Mouse (Mus musculus) lung, embryonic 14.5 days (tissue): ENCODE results near the gene Gpat2. TPM values are rescaled to one million over a fixed set of nuclear protein-coding genes. Genes with fewer than 3 reads are reported as not detected.

ENCODE experiments used
- ATAC-seq: fragments of 200-750 bp; cut with Nextera tagmentation; 2 replicates; pipeline ENCODE4 v1.8.0; 2017; ENCODE audit warnings: mild to moderate bottlenecking, moderate TSS enrichment, moderate library complexity; ENCODE audit not compliant: insufficient read depth
- DNase-seq: peaks from one replicate; pipeline ENCODE4 v3.0.0-alpha.2; 2015
- H3K27ac ChIP-seq: fragments of 300-500 bp; sonication (generic); 2 replicates; pipeline ENCODE4 v1.5.1; 2014; ENCODE audit warnings: low read depth, mild to moderate bottlenecking, moderate library complexity
- H3K27me3 ChIP-seq: fragments of 300-500 bp; sonication (generic); 2 replicates; pipeline ENCODE4 v1.6.1; 2014; ENCODE audit warnings: low read length, control low read depth; ENCODE audit not compliant: insufficient read depth
- H3K36me3 ChIP-seq: fragments of 300-500 bp; sonication (generic); 2 replicates; pipeline ENCODE4 v1.6.1; 2014; ENCODE audit warnings: control low read depth; ENCODE audit not compliant: insufficient read depth
- H3K4me1 ChIP-seq: fragments of 300-500 bp; sonication (generic); 2 replicates; pipeline ENCODE4 v1.6.1; 2014; ENCODE audit warnings: antibody characterized with exemption, control low read depth; ENCODE audit not compliant: insufficient read depth
- H3K4me2 ChIP-seq: fragments of 300-500 bp; sonication (generic); 2 replicates; pipeline ENCODE4 v1.6.1; 2014; ENCODE audit warnings: mild to moderate bottlenecking
- H3K4me3 ChIP-seq: fragments of 300-500 bp; sonication (generic); 2 replicates; pipeline ENCODE4 v1.5.1; 2014; ENCODE audit warnings: low read depth, low read length
- H3K9ac ChIP-seq: fragments of 300-500 bp; sonication (generic); 2 replicates; pipeline ENCODE4 v1.6.1; 2014
- H3K9me3 ChIP-seq: fragments of 300-500 bp; sonication (generic); 2 replicates; pipeline ENCODE4 v1.6.1; 2016; ENCODE audit warnings: low read depth, low read length, control low read depth
- CTCF ChIP-seq: IDR thresholded peaks from 2 replicates; pipeline ENCODE4 v1.5.1; 2016; ENCODE audit warnings: antibody characterized with exemption, low read depth
- WGBS: fragments of 180-500 bp; shearing (Covaris S2); extraction: QIAGEN DNeasy Blood & Tissue Kit; methylation state at CpG from one replicate; pipeline ENCODE4 v1.1.7; 2014; 5-methylcytosine and 5-hydroxymethylcytosine counted together
- polyA plus RNA-seq: library from polyadenylated mRNA; unstranded; fragments of >200 nt; fragmentation: Nextera tagmentation; extraction: Ambion mirVana; gene quantifications from 2 replicates; pipeline ENCODE4 v1.2.1, GENCODE M21; 2014

The Gpat2 gene
- polyA plus RNA-seq, 1 experiment from 2014 or later = 0.42 TPM

DNA sequence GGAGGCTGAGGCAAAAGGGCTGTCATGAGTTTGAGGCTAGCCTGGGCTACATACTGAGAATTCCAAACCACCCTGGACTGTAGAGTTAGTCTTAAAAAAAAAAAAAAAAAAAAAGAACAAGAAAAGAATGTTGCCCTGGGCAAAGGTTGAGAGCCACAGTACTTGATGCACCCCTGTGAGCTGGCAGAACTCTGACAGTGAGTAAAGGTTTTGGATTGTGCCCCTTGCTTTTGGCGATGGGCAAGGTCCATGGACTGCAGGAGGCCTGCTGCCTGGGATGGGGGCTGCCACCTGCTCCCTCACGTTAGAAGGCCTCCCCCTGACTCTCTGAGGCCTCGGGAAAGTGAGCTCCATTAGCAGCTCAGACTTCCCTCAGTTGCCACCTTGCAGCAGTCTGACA, 8.3 kb upstream of the Gpat2 start:
- H3K4me2 ChIP-seq = no peak overlapping the region
- ATAC-seq (no peak), DNase-seq (no peak)
- H3K36me3 ChIP-seq = no peaks in the 10 kb centered on the region
- H3K27ac ChIP-seq = no peak overlapping the region
- H3K9ac ChIP-seq = no peak overlapping the region
- no peak for TF ChIP-seq CTCF
- no peaks in the 10 kb centered on the region for H3K4me1 ChIP-seq
- H3K27me3 ChIP-seq = no peaks in the 10 kb centered on the region
- no peak overlapping the region for H3K4me3 ChIP-seq
- 44% methylated on average over 3 of the region's 3 CpGs for WGBS
- H3K9me3 ChIP-seq = no peaks in the 10 kb centered on the region

- Histone ChIP-seq H3K4me3 (no peak overlapping the region), H3K4me2 (no peak overlapping the region), H3K36me3 (no peaks in the 10 kb centered on the region), H3K27ac (no peak overlapping the region), H3K9ac (no peak overlapping the region), H3K4me1 (no peaks in the 10 kb centered on the region), H3K27me3 (no peaks in the 10 kb centered on the region), H3K9me3 (no peaks in the 10 kb centered on the region)
- 56% methylated on average over 10 of the region's 10 CpGs for WGBS
- ATAC-seq (no peak), DNase-seq (no peak)
- TF ChIP-seq CTCF = no peak
Measured at GRCm38 (mm10) chr2:127418266-127418970, 6.6 kb upstream of the Gpat2 start.

DNA sequence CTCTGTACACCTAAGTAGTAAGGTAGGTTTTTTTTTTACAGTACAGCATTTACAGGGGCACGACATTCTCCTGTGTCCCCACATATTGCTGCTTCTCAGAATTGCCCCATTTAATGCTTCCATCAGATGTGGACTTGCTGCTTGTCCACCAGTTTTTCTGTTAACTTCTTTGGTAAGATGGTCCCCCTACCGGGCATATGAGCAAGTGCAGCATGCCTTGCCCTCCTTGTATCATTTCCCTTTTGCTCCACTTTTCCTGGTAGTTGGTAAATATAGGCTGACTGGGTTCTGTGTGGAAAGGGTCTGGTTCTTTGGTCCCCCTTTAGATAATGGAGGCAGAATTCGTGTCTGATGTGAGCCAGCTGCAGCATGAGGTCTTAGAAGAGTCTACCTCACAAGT, 5.2 kb downstream of the Gpat2 start:
- H3K9ac ChIP-seq = no peak overlapping the region
- peak; percentile 85 for TF ChIP-seq CTCF
- WGBS = 12% methylated on average over 3 of the region's 3 CpGs
- no peaks in the 10 kb centered on the region for H3K27me3 ChIP-seq
- DNase-seq (peak; percentile 80), ATAC-seq (no peak)
- H3K4me2 ChIP-seq = no peak overlapping the region
- H3K4me1 ChIP-seq = no peaks in the 10 kb centered on the region
- H3K4me3 ChIP-seq = no peak overlapping the region
- H3K36me3 ChIP-seq = 0 out of 2 replicates have a peak, but pooled peaks cover 4% of the 10 kb centered on the region
- no peak overlapping the region for H3K27ac ChIP-seq
- no peaks in the 10 kb centered on the region for H3K9me3 ChIP-seq

- no peak overlapping the region for H3K27ac ChIP-seq
- no peak overlapping the region for H3K9ac ChIP-seq
- H3K4me2 ChIP-seq = no peak overlapping the region
- DNase-seq (no peak), ATAC-seq (no peak)
- no peak for TF ChIP-seq CTCF
- no peak overlapping the region for H3K4me3 ChIP-seq
- 71% methylated on average over 9 of the region's 9 CpGs for WGBS
- peaks cover 15% of the 10 kb centered on the region; the same call in 1 of the 2 replicates for H3K36me3 ChIP-seq
- H3K27me3 ChIP-seq = no peaks in the 10 kb centered on the region
- H3K9me3 ChIP-seq = no peaks in the 10 kb centered on the region
- H3K4me1 ChIP-seq = no peaks in the 10 kb centered on the region
Measured at GRCm38 (mm10) chr2:127433487-127434295, 8.7 kb downstream of the Gpat2 start.

DNA sequence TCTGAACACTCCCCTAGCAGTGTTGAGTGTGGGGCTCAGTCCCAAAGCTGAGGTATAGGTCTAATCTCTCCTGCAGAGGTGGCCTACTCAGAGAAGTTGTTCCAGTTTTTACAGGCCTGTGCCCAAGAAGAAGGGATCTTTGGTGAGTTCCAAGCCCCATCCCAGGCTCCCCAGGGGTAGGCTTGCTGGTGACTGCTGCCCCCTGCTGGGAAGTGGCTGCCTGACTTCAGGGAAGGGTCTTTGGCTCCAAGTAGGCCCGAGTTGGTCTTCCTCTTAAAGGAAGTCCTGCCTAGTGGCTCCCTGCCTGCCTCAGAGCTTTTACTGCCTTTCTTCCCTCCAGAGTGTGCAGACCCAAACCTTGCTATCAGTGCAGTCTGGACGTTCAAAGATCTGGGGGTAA, 10.1 kb downstream of the Gpat2 start:
- 34% methylated on average over 2 of the region's 2 CpGs for WGBS
- Histone ChIP-seq H3K27me3 (no peaks in the 10 kb centered on the region), H3K4me1 (no peaks in the 10 kb centered on the region), H3K9ac (no peak overlapping the region), H3K9me3 (no peaks in the 10 kb centered on the region), H3K4me3 (no peak overlapping the region), H3K36me3 (peaks cover 15% of the 10 kb centered on the region; the same call in 1 of the 2 replicates), H3K27ac (no peak overlapping the region), H3K4me2 (no peak overlapping the region)
- DNase-seq (peak; percentile 65), ATAC-seq (no peak)
- TF ChIP-seq CTCF = peak; percentile 71

- Histone ChIP-seq H3K36me3 (peaks cover 15% of the 10 kb centered on the region; the same call in 1 of the 2 replicates), H3K4me2 (no peak overlapping the region), H3K9me3 (no peaks in the 10 kb centered on the region), H3K9ac (no peak overlapping the region), H3K4me1 (no peaks in the 10 kb centered on the region), H3K27ac (no peak overlapping the region), H3K4me3 (no peak overlapping the region), H3K27me3 (no peaks in the 10 kb centered on the region)
- 89% methylated on average over 2 of the region's 2 CpGs for WGBS
- DNase-seq (no peak), ATAC-seq (no peak)
- no peak for TF ChIP-seq CTCF
Measured at GRCm38 (mm10) chr2:127435554-127435953, 10.6 kb downstream of the Gpat2 start.

DNA sequence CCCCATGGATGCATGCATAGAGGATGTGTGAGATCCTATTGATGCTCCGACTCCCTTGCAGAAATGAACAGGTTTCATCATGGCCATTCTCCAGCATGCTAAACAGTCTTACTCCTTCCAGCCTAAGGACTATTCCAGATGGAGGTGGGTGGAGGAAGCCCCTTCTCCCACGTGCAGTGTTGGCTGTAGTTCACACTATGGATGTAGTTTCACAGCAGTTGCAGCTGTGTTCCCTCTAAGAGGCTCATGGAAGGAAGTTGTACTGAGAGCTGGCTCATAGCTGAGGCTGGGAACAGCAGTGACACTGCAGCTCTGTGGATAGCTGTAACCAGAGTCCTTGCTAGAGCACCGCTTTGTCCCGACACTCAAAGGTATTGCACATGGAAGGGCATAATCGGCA, 12.7 kb downstream of the Gpat2 start:
- no peaks in the 10 kb centered on the region for H3K4me1 ChIP-seq
- no peak overlapping the region for H3K27ac ChIP-seq
- TF ChIP-seq CTCF = no peak
- H3K9me3 ChIP-seq = no peaks in the 10 kb centered on the region
- no peak overlapping the region for H3K4me2 ChIP-seq
- DNase-seq (no peak), ATAC-seq (no peak)
- 84% methylated on average over 5 of the region's 5 CpGs for WGBS
- H3K36me3 ChIP-seq = peaks cover 15% of the 10 kb centered on the region; the same call in 1 of the 2 replicates
- no peak overlapping the region for H3K9ac ChIP-seq
- no peak overlapping the region for H3K4me3 ChIP-seq
- H3K27me3 ChIP-seq = no peaks in the 10 kb centered on the region
